Mouse (Mus musculus) heart, postnatal 0 days (tissue): ENCODE measurements around the gene Slc39a8. TPM values are rescaled to one million over a fixed set of nuclear protein-coding genes. Genes with fewer than 3 reads are reported as not detected.

Experiments
- ATAC-seq: fragments of 200-750 bp; cut with Nextera tagmentation; 2 replicates; pipeline ENCODE4 v1.8.0; 2017; ENCODE audit warnings: low read depth, moderate number of reproducible peaks, moderate library complexity; ENCODE audit not compliant: insufficient read depth
- DNase-seq: peaks from one replicate; pipeline ENCODE4 v3.0.0-alpha.2; 2016; ENCODE audit warnings: low spot score
- H3K27ac ChIP-seq: fragments of 300-500 bp; sonication (generic); 2 replicates; pipeline ENCODE4 v1.5.1; 2014; ENCODE audit warnings: low read depth, mild to moderate bottlenecking
- H3K27me3 ChIP-seq: fragments of 300-500 bp; sonication (generic); 2 replicates; pipeline ENCODE4 v1.6.1; 2014; ENCODE audit warnings: low read length, mixed read lengths; ENCODE audit not compliant: control insufficient read depth, insufficient read depth
- H3K36me3 ChIP-seq: fragments of 300-500 bp; sonication (generic); replicated peaks from 2 replicates; pipeline ENCODE4 v1.6.1; 2014; ENCODE audit warnings: low read length, mixed read lengths; ENCODE audit not compliant: control insufficient read depth, insufficient read depth
- H3K4me1 ChIP-seq: fragments of 300-500 bp; sonication (generic); 2 replicates; pipeline ENCODE4 v1.6.1; 2014; ENCODE audit warnings: antibody characterized with exemption; ENCODE audit not compliant: control insufficient read depth, insufficient read depth
- H3K4me2 ChIP-seq: fragments of 300-500 bp; sonication (generic); 2 replicates; pipeline ENCODE4 v1.6.1; 2014; ENCODE audit warnings: low read depth, mild to moderate bottlenecking, low read length, moderate library complexity
- H3K4me3 ChIP-seq: fragments of 300-500 bp; sonication (generic); 2 replicates; pipeline ENCODE4 v1.5.1; 2014; ENCODE audit warnings: low read depth, low read length
- H3K9ac ChIP-seq: fragments of 300-500 bp; sonication (generic); replicated peaks from 2 replicates; pipeline ENCODE4 v1.6.1; 2014; ENCODE audit warnings: low read depth, low read length, mixed read lengths
- H3K9me3 ChIP-seq: fragments of 300-500 bp; sonication (generic); replicated peaks from 2 replicates; pipeline ENCODE4 v1.6.1; 2016; ENCODE audit warnings: low read length; ENCODE audit not compliant: control insufficient read depth
- CTCF ChIP-seq: IDR thresholded peaks from 2 replicates; pipeline ENCODE4 v1.5.1; 2016; ENCODE audit warnings: antibody characterized with exemption, control low read depth, low read depth
- EP300 ChIP-seq: IDR thresholded peaks from 2 replicates; pipeline ENCODE4 v1.6.1; 2016; ENCODE audit warnings: antibody characterized with exemption, low read depth
- WGBS: fragments of 180-500 bp; shearing (Covaris S2); extraction: QIAGEN DNeasy Blood & Tissue Kit; methylation state at CpG from one replicate; pipeline ENCODE4 v1.1.7; 2014; 5-methylcytosine and 5-hydroxymethylcytosine counted together
- polyA plus RNA-seq: library from polyadenylated mRNA; unstranded; fragments of >200 nt; fragmentation: Nextera tagmentation; extraction: Ambion mirVana; gene quantifications from 2 replicates; pipeline ENCODE4 v1.2.1, GENCODE M21; 2015
- total RNA-seq: library from RNA; depleted of rRNA; stranded (reverse); fragments of >200 nt; gene quantifications from 2 replicates; pipeline ENCODE4 v1.2.3, GENCODE M21; 2014; ENCODE audit warnings: low replicate concordance

The Slc39a8 gene
- total and polyA plus RNA-seq, 2 experiments from 2014 or later, result 10.2 to 14.4 TPM

GRCm38 (mm10) chr3:135826684-135827249 is 1.7 kb downstream of the Slc39a8 start:
- WGBS, result 28% methylated on average over 12 of the region's 12 CpGs
- H3K27me3 ChIP-seq, result 0 out of 2 replicates have a peak, but pooled peaks cover 4% of the 10 kb centered on the region
- DNase-seq (no peak), ATAC-seq (no peak)
- peak overlapping the region; percentile 49; the same call in 1 of the 2 replicates for H3K9ac ChIP-seq
- no peak for TF ChIP-seq CTCF
- TF ChIP-seq EP300, result no peak
- H3K9me3 ChIP-seq, result no peaks in the 10 kb centered on the region
- peak overlapping the region; percentile 87 for H3K4me2 ChIP-seq
- peak overlapping the region; percentile 58 for H3K4me3 ChIP-seq
- H3K27ac ChIP-seq, result no peak overlapping the region
- H3K36me3 ChIP-seq, result no peaks in the 10 kb centered on the region
- peaks cover 5% of the 10 kb centered on the region; the same call in 1 of the 2 replicates for H3K4me1 ChIP-seq

- DNase-seq (no peak), ATAC-seq (no peak)
- 0 out of 2 replicates have a peak, but pooled peaks cover 4% of the 10 kb centered on the region for H3K27me3 ChIP-seq
- no peak overlapping the region for H3K9ac ChIP-seq
- H3K4me1 ChIP-seq, result peaks cover 5% of the 10 kb centered on the region; the same call in 1 of the 2 replicates
- no peak for TF ChIP-seq EP300
- no peak for TF ChIP-seq CTCF
- no peaks in the 10 kb centered on the region for H3K36me3 ChIP-seq
- no peak overlapping the region for H3K4me2 ChIP-seq
- H3K27ac ChIP-seq, result no peak overlapping the region
- no peaks in the 10 kb centered on the region for H3K9me3 ChIP-seq
- H3K4me3 ChIP-seq, result no peak overlapping the region
- 21% methylated on average over 1 of the region's 1 CpGs for WGBS
These were observed 2.9 kb downstream of the Slc39a8 start for GRCm38 (mm10) chr3:135828000-135828399.

GRCm38 (mm10) chr3:135832496-135832895 is 7.4 kb downstream of the Slc39a8 start:
- no peak overlapping the region for H3K4me2 ChIP-seq
- H3K27ac ChIP-seq, result no peak overlapping the region
- H3K27me3 ChIP-seq, result no peaks in the 10 kb centered on the region
- H3K36me3 ChIP-seq, result no peaks in the 10 kb centered on the region
- DNase-seq (no peak), ATAC-seq (no peak)
- no peak overlapping the region for H3K4me3 ChIP-seq
- no peaks in the 10 kb centered on the region for H3K4me1 ChIP-seq
- 93% methylated on average over 2 of the region's 2 CpGs for WGBS
- no peak overlapping the region for H3K9ac ChIP-seq
- H3K9me3 ChIP-seq, result no peaks in the 10 kb centered on the region
- TF ChIP-seq EP300 (no peak), CTCF (no peak)

GRCm38 (mm10) chr3:135832907-135833306 is 7.8 kb downstream of the Slc39a8 start:
- Histone ChIP-seq H3K27ac (no peak overlapping the region), H3K4me2 (no peak overlapping the region), H3K4me1 (no peaks in the 10 kb centered on the region), H3K27me3 (no peaks in the 10 kb centered on the region), H3K9me3 (no peaks in the 10 kb centered on the region), H3K36me3 (no peaks in the 10 kb centered on the region), H3K4me3 (no peak overlapping the region), H3K9ac (no peak overlapping the region)
- ATAC-seq (no peak), DNase-seq (no peak)
- no peak for TF ChIP-seq EP300
- no peak for TF ChIP-seq CTCF
- 58% methylated on average over 4 of the region's 4 CpGs for whole genome bisulfite sequencing

GRCm38 (mm10) chr3:135834988-135835387 is 9.9 kb downstream of the Slc39a8 start:
- TF ChIP-seq CTCF, result no peak
- no peak for TF ChIP-seq EP300
- Histone ChIP-seq H3K36me3 (no peaks in the 10 kb centered on the region), H3K27ac (no peak overlapping the region), H3K27me3 (no peaks in the 10 kb centered on the region), H3K9ac (no peak overlapping the region), H3K4me2 (no peak overlapping the region), H3K9me3 (no peaks in the 10 kb centered on the region), H3K4me1 (peaks cover 3% of the 10 kb centered on the region; the same call in 1 of the 2 replicates), H3K4me3 (no peak overlapping the region)
- ATAC-seq (no peak), DNase-seq (no peak)
- 85% methylated on average over 3 of the region's 3 CpGs for WGBS

GRCm38 (mm10) chr3:135839535-135839934 is 14.5 kb downstream of the Slc39a8 start:
- H3K27me3 ChIP-seq, result no peaks in the 10 kb centered on the region
- no peak overlapping the region for H3K4me2 ChIP-seq
- WGBS, result 65% methylated on average over 13 of the region's 13 CpGs

More at GRCm38 (mm10) chr3:135839535-135839934, 14.5 kb downstream of the Slc39a8 start:
- ATAC-seq (no peak), DNase-seq (no peak)
- Histone ChIP-seq H3K36me3 (no peaks in the 10 kb centered on the region), H3K27ac (no peak overlapping the region), H3K4me3 (no peak overlapping the region), H3K9me3 (no peaks in the 10 kb centered on the region), H3K9ac (no peak overlapping the region), H3K4me1 (peaks cover 3% of the 10 kb centered on the region; the same call in 1 of the 2 replicates)
- TF ChIP-seq EP300 (no peak), CTCF (no peak)
